Mouse (Mus musculus) hindbrain, embryonic 10.5 days (tissue): ENCODE results near the gene Phlda1. TPM values are rescaled to one million over a fixed set of nuclear protein-coding genes. Genes with fewer than 3 reads are reported as not detected.

Experiments used
- DNase-seq: peaks from one replicate; pipeline ENCODE4 v3.0.0-alpha.2; 2017; ENCODE audit warnings: low spot score
- H3K27ac ChIP-seq: fragments of 300-500 bp; sonication (generic); 2 replicates; pipeline ENCODE4 v1.5.1; 2016; ENCODE audit warnings: mild to moderate bottlenecking, moderate library complexity
- H3K27me3 ChIP-seq: fragments of 300-500 bp; sonication (generic); 2 replicates; pipeline ENCODE4 v1.6.1; 2016; ENCODE audit warnings: mild to moderate bottlenecking; ENCODE audit not compliant: poor library complexity, insufficient read depth, severe bottlenecking
- H3K36me3 ChIP-seq: fragments of 300-500 bp; sonication (generic); 2 replicates; pipeline ENCODE4 v1.6.1; 2016; ENCODE audit warnings: mild to moderate bottlenecking, moderate library complexity
- H3K4me1 ChIP-seq: fragments of 300-500 bp; sonication (generic); replicated peaks from 2 replicates; pipeline ENCODE4 v1.6.1; 2016; ENCODE audit warnings: mild to moderate bottlenecking
- H3K4me3 ChIP-seq: fragments of 300-500 bp; sonication (generic); 2 replicates; pipeline ENCODE4 v1.5.1; 2016; ENCODE audit warnings: mild to moderate bottlenecking, moderate library complexity
- H3K9me3 ChIP-seq: fragments of 300-500 bp; sonication (generic); 2 replicates; pipeline ENCODE4 v1.6.1; 2016; ENCODE audit warnings: mild to moderate bottlenecking, moderate library complexity
- whole genome bisulfite sequencing: fragments of 180-500 bp; shearing (Covaris S2); methylation state at CpG from one replicate; pipeline ENCODE4 v1.1.7; 2016; 5-methylcytosine and 5-hydroxymethylcytosine counted together
- polyA plus RNA-seq: library from polyadenylated mRNA; unstranded; fragments of >200 nt; fragmentation: Nextera tagmentation; extraction: Ambion mirVana; gene quantifications from 2 replicates; pipeline ENCODE4 v1.2.1, GENCODE M21; 2016

Gene Phlda1
- polyA plus RNA-seq, 1 experiment from 2014 or later: 36.9 TPM

DNA sequence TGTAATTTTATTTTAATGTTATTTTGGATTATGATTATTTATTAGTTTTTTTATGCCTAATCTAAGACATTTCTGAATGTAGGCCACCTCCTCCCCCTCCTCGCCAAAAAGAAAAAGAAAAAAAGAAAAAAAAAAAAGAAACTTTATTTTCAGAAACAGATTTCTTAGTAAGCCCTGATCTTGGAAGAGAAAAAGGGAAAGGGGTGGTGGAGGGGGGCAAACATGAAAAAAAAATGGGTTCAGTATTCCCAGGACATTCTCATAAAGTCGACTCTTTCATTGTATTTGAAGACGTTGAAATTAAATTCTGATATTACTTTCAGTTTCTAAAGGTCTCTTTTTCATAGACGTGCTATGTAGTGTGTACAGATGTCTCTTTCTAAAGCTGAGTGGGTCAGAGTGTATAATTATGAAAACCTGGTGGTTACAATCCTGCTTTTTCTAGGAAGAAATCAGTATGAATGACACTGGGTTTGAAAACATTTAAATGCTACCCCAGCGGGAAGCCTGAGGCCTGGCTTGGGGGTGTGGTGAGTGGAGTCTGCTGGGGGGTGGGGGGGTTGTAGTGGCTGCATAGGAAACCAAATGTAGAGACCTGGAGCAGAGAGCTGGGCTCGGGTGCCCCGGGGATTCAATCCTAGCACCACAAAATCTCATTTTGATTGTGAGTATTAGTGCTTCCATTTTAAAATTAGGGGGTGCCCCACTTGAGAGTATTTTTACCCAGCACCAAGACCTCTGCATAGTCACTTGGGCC lies 2.4 kb downstream of the Phlda1 start:
- peak overlapping the region; percentile 76 for H3K4me3 ChIP-seq
- no peaks in the 10 kb centered on the region for H3K36me3 ChIP-seq
- peaks cover 49% of the 10 kb centered on the region for H3K4me1 ChIP-seq
- H3K27ac ChIP-seq: peak overlapping the region; percentile 93
- H3K9me3 ChIP-seq: no peaks in the 10 kb centered on the region
- no peaks in the 10 kb centered on the region for H3K27me3 ChIP-seq
- no peak for DNase-seq
- 6% methylated on average over 7 of the region's 7 CpGs for WGBS

DNA sequence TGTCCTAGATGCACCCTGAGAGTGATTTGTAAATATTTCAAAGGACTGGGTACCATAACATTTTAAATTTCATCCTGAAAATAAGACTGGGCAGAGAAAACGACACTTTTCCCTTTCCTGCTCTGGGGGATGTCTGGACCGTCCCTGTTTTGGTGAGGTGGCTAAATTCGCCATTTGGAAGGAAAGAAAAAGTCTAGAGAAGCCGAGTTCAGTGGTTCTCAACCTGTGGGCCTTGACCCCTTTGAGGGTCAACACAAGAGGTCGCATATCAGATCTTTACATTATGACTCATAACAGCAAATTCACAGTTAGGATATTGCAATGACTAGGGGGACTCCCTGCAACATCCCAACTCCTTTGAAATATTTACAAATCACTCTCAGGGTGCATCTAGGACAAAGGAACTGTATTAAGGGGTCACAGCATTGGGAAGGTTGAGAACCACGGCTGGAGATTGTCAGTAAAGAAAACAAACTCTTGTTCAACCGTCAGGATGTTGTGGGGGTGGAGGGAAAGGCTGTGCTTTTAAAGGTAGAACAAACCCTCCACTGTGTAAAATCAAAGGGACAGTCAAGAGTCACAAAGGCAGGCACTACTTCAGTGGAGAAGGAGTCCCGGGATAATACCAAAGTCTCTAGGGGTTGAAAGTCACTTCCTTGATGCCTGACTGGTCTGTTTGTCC lies 3.2 kb downstream of the Phlda1 start:
- Histone ChIP-seq H3K27me3 (no peaks in the 10 kb centered on the region), H3K9me3 (no peaks in the 10 kb centered on the region), H3K27ac (peak overlapping the region; percentile 77), H3K4me1 (peaks cover 45% of the 10 kb centered on the region), H3K4me3 (peak overlapping the region; percentile 76), H3K36me3 (no peaks in the 10 kb centered on the region)
- DNase-seq: no peak
- 12% methylated on average over 8 of the region's 8 CpGs for WGBS

DNA sequence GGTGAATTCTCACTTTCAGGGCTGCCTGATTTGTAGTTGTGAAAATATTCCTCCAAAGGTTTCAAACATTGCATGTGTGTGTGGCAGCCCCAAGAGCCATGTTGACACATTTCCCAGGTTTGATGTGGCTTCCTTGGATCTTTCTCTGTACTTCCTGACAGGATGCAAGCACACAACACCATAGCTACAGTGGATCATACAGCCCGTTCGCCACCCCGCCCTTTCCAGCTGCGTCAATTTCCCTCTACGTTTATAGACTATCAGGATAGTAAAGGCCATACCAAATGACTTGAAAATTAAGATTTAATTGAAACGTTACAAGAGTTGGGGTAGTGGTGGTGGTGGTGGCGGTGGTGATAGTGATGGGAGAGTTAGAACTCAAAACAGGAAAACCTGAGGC lies 3.9 kb downstream of the Phlda1 start:
- peak overlapping the region; percentile 76 for H3K4me3 ChIP-seq
- no peaks in the 10 kb centered on the region for H3K9me3 ChIP-seq
- 0 out of 2 replicates have a peak overlapping the region, but pooled peaks have one; percentile 77 for H3K27ac ChIP-seq
- H3K4me1 ChIP-seq: peaks cover 45% of the 10 kb centered on the region
- H3K36me3 ChIP-seq: no peaks in the 10 kb centered on the region
- WGBS: 76% methylated on average over 7 of the region's 7 CpGs
- no peak for DNase-seq
- no peaks in the 10 kb centered on the region for H3K27me3 ChIP-seq

DNA sequence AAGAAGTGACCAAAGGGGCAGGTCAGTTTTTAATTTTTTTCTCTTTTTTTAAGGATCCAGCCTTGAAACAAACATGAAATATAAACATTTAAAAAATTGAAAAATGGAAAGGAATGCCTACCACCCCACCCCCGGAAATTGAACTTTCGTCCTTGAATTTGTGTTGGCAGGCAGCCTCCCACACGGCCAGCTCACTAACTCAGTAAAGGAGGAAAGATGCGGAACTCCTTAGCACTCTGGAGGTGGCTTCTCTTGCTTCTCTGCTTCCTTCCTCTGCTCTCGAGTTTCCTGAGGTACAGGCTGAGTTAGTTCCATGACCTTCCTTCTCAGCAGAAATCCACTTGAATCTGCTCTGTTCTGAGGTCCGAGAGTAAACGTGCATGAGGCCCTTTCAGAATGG lies 4.7 kb downstream of the Phlda1 start:
- Histone ChIP-seq H3K36me3 (no peaks in the 10 kb centered on the region), H3K4me1 (peaks cover 48% of the 10 kb centered on the region), H3K27me3 (no peaks in the 10 kb centered on the region), H3K4me3 (no peak overlapping the region), H3K9me3 (no peaks in the 10 kb centered on the region), H3K27ac (no peak overlapping the region)
- WGBS: 52% methylated on average over 7 of the region's 7 CpGs
- no peak for DNase-seq

DNA sequence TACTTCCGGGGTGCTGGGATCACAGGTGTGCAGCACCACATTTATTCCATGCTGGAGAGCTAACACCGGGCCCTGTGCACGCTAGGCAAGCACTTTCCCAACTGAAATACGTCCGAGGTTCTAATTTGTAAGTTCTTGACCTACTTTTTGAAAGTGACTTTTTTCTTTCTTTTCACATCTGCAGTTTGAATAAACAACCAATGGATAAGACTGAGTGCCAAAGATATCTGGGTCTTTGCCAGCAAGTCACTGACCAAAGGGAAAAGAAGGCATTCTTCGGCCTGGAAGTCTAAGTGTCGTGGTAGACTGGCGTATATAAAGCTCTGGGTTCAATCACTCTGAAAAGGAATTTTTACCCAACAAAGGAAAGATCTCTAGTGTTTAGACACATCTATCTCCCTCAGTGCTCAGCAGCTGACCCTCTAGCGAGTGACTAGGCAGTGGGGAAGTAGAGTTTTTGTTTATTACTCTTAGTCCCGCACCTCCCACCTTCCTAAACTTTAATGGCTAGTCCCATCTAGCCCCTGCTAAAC lies 6.0 kb downstream of the Phlda1 start:
- no peaks in the 10 kb centered on the region for H3K27me3 ChIP-seq
- H3K4me1 ChIP-seq: peaks cover 46% of the 10 kb centered on the region
- DNase-seq: no peak
- H3K9me3 ChIP-seq: no peaks in the 10 kb centered on the region
- no peak overlapping the region for H3K27ac ChIP-seq
- WGBS: 86% methylated on average over 10 of the region's 10 CpGs
- H3K36me3 ChIP-seq: no peaks in the 10 kb centered on the region
- no peak overlapping the region for H3K4me3 ChIP-seq

DNA sequence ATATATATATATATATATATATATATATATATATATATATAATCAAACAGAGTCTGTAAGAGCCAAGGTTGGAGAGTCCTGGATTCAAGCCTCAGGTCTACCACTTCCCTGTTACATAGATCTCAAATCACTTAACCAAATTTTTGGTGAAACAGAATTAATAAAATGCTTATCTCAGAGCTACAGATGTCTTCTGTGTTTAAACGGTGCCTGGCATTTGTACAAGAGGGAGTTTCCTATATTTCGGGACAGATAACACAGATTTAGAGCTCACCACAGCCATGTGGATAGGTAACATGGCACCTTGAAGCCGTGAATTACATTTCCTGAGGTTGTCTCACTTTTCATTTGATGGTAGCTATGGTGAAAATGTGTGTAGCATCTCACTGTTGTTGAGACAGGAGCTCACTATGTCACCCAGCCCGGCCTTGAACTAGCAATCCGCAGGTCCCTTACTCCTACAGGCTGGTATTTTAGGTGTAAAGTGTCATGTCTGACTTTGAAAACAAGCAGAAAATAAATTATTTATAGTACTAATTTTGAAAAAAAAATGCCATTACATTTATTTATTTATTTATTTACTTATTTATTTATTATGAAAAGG lies 8.3 kb downstream of the Phlda1 start:
- H3K27ac ChIP-seq: no peak overlapping the region
- H3K27me3 ChIP-seq: no peaks in the 10 kb centered on the region
- WGBS: 94% methylated on average over 5 of the region's 5 CpGs
- no peaks in the 10 kb centered on the region for H3K9me3 ChIP-seq
- H3K4me1 ChIP-seq: peaks cover 48% of the 10 kb centered on the region
- H3K36me3 ChIP-seq: no peaks in the 10 kb centered on the region
- no peak overlapping the region for H3K4me3 ChIP-seq
- DNase-seq: no peak

DNA sequence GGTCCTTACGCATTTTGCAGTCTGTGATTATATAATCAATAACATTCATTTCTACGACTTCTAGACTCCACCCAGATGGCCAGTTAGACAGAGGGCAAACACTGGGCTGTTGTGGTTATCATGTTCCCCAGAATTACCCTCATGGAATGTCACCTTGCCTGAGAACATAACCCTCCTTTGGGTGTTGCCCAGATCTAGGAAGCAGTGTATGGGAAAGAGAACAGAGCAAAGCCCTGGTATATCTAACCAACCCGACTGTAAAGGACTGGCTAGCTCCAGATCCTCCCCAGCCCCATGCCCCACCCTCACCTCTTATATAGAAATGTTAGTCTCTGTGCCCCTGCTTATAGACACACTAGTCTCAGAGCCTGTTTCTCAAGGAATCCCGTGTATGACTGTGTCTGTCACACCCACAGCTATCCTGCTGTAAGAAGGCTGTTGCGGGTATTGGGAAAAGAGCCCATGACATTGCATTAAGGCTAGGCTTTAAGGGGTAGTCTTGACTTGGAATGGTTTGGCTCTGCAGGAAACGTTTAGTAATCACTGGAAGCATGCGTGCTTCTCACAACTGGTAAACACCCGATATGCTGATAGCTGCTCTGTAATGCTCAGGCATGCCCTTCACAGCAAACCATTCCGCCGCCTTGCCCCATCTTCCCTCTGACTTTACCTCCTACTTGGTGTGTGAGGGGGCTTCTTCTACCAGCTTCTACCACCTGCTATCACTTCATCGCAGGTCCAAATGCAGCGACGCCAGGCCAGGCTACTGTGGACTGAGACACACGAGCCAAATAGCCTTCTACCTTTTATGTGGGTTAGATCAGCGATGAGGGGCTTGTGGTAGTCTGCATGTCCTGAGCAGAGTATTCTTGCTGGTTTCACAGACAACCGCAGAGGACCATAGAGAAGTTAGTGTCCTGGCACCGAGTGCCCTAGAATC lies 9.3 kb downstream of the Phlda1 start:
- no peaks in the 10 kb centered on the region for H3K36me3 ChIP-seq

DNA sequence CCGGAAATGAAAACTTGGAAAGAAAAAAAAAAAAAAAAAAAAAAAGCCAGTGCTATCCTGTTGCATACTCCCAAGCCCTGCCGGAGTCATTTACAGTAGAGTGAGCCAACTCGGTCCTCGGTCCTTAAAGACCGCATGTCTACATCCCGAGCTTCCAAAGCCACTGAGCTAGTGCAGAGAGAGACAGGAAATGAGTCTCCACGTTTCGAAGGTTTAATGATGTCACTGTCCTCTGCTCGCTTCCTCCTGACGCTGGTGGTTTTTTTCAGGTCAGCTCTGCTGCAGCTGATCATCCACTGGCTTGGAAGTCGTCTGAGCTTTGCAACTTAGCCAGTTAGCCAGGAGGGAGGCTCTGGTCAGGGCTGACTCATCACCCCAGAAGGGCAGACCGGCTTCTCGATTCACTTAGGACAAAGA lies 10.1 kb downstream of the Phlda1 start:
- Histone ChIP-seq H3K4me1 (peaks cover 49% of the 10 kb centered on the region), H3K27ac (peak overlapping the region; percentile 2; the same call in 1 of the 2 replicates), H3K9me3 (no peaks in the 10 kb centered on the region), H3K4me3 (no peak overlapping the region), H3K27me3 (no peaks in the 10 kb centered on the region), H3K36me3 (no peaks in the 10 kb centered on the region)
- 69% methylated on average over 13 of the region's 13 CpGs for WGBS
- DNase-seq: no peak

More for the DNA sequence above, 9.3 kb downstream of the Phlda1 start:
- Histone ChIP-seq H3K27me3 (no peaks in the 10 kb centered on the region), H3K27ac (peak overlapping the region; percentile 40; the same call in 1 of the 2 replicates), H3K9me3 (no peaks in the 10 kb centered on the region), H3K4me3 (no peak overlapping the region), H3K4me1 (peaks cover 48% of the 10 kb centered on the region)
- 87% methylated on average over 17 of the region's 17 CpGs for WGBS
- DNase-seq: no peak

DNA sequence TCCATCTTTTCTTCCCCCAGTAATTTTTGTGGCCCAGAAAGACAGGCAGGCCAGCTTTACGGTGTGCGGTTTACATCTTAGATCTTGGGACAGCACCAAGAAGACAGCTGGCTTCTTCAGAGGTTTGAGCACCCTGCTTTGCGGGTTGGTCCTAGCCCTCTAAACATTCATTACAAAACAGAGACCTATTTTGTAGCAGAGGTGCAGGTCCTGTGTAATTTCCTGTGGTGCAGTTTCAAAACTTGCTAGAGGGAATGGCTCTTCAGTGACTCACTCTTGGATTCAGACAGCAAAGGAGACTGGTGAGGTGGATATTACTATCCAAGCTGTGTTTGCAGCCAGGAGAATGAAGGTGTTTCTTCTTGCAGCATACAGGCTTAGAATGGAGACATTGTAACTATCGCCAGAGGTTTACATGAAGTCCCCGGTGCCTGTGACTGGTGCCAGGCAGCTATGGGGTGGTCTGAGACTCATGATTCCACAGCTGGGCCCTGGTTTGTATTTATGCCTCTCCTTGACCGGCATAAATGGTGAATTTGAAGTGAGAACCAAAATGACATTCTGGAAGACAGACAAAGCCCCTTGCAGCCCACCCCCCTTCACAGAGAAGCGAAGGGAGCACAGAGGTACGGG lies 10.8 kb downstream of the Phlda1 start:
- H3K4me1 ChIP-seq: peaks cover 56% of the 10 kb centered on the region
- no peaks in the 10 kb centered on the region for H3K36me3 ChIP-seq
- no peaks in the 10 kb centered on the region for H3K9me3 ChIP-seq
- no peak for DNase-seq
- H3K27me3 ChIP-seq: no peaks in the 10 kb centered on the region
- H3K4me3 ChIP-seq: no peak overlapping the region
- 89% methylated on average over 8 of the region's 8 CpGs for WGBS
- 0 out of 2 replicates have a peak overlapping the region, but pooled peaks have one; percentile 2 for H3K27ac ChIP-seq

DNA sequence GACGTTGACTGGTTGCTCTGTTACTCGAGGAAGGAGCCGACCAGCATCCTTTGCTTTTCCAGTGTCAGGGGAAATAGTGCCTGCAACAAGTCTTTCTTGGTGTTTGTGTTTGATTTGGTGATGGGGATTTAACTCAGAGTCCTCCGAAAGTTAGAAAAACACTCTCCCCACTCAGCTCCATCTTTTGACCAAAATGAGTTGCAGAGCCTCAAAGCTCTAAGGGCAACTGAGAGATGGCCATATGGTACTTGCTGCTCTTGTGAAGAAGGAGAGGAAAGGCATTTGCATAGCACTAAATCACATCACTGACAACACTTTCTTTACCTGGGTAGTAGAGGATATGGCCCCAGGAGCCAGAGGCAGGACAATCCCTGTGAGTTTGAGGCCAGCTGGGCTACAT lies 12.3 kb downstream of the Phlda1 start:
- Histone ChIP-seq H3K36me3 (no peaks in the 10 kb centered on the region), H3K27me3 (no peaks in the 10 kb centered on the region), H3K9me3 (no peaks in the 10 kb centered on the region), H3K4me3 (no peak overlapping the region), H3K27ac (no peak overlapping the region), H3K4me1 (peaks cover 63% of the 10 kb centered on the region)
- 79% methylated on average over 4 of the region's 4 CpGs for WGBS
- no peak for DNase-seq

DNA sequence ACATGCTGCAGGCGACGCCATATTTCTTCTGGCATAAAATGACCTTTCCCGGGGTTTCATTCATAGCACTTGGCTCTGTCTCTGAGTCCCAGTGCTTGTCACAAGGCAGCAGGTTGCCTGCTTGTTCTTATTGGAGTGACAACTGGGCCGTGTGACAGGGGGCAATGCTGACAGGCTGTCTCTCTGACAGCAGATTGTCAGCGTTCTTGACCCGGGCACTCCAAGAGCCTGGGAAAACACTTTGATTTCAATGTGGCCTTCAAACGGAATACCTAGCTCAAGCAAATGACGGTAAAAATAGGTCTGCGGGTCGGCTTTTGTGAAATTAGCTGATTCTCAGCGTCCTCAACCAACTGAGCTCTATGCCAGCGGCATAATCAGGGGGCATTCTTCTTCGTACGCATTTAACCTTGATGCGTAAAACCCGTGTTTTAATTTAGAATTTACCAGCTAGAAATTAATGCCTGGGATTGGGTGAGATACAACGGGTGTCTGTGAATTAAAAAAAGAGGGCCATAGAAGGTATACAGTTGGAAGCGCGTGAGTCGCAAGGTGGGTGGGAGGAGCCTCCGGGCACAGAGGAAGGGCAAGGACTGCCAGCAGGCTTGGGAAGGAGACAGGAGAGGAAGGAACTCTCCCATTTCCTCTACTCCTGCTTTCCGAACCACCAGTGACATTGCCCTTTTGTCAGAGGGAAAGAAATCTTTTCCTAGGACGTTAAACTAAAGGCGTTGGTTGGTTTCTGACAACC lies 13.7 kb downstream of the Phlda1 start:
- no peaks in the 10 kb centered on the region for H3K27me3 ChIP-seq

More for the DNA sequence above, 13.7 kb downstream of the Phlda1 start:
- H3K4me1 ChIP-seq: peaks cover 74% of the 10 kb centered on the region
- H3K27ac ChIP-seq: peak overlapping the region; percentile 76
- no peaks in the 10 kb centered on the region for H3K9me3 ChIP-seq
- peak; percentile 51 for DNase-seq
- H3K36me3 ChIP-seq: no peaks in the 10 kb centered on the region
- H3K4me3 ChIP-seq: peak overlapping the region; percentile 37
- 37% methylated on average over 24 of the region's 24 CpGs for WGBS
